Mouse (Mus musculus) frontal cortex, adult (tissue): ENCODE measurements around the gene Rbfox3.
A peak's percentile ranks its signal among the peaks of the same experiment; 100 is the strongest.
"Not testable (repeated sequence)": the region's sequence is repeated elsewhere in the genome, so short reads cannot be mapped to it uniquely, and the experiment has no call there.

Source experiments
- ATAC-seq: cut with Nextera tagmentation; 2 replicates; pipeline ENCODE4 v1.9.2; 2017; ENCODE audit warnings: mild to moderate bottlenecking, moderate library complexity, mixed read lengths; ENCODE audit not compliant: low TSS enrichment

The Rbfox3 gene

DNA sequence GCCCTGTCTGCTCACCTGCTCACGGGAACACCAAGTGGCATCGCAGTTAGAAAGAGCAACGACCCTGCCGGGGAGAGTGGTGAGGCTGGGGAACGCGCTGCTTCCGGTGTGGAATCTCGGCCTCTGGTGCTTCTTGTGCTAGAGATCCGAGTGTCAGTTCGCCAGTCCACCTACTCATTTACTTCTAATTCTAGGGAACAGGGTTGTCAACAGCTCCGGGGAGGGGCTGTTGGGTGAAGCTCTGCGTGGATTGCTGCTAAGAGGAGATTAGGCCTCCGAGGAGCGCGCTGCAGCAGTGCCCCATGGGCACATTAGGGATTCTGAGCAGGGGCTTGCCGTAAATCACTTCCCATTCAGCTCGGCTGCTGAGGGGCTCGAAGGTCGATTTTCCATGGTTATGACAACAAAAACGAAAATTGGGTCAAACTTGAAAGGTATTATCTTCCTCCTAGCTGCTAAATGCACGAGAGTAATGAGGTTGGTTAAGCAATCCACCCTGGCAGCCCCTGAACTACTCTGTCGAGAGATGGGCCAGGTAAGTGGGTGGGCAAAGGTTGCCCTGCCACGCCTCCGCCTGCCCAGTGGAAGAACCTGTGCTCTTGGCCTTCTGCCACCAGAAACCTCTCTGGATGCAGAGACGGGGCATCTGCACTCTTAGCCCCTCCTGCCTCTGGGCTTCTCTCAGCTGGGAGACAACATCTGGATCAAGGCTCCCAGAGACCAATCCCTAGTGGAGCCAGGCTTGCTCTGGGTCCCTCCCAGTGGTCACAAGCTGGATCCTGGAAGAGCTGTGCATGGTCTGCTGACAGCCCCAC lies 85.9 kb downstream of the Rbfox3 start:
- ATAC-seq: peak; percentile 48

DNA sequence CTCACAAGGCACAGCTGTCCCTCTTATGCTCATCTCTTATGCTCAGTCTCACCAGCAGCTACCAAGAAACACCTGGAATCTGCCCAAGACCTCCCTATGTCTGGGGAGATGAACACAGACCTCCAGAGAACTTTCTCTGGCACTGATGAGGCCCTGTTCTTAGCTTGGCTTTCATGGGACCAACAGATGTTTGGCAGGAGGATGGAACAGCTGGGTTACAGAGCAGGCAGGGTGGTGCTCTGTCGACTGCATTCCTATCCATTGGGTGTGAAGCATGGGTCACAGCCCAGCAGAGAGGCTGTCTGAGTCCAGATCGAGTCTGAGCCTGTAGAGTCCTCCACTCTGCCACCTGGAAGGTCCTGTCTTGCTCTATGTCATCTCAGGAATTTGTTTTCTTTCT lies 90.0 kb downstream of the Rbfox3 start:
- no peak for ATAC-seq

DNA sequence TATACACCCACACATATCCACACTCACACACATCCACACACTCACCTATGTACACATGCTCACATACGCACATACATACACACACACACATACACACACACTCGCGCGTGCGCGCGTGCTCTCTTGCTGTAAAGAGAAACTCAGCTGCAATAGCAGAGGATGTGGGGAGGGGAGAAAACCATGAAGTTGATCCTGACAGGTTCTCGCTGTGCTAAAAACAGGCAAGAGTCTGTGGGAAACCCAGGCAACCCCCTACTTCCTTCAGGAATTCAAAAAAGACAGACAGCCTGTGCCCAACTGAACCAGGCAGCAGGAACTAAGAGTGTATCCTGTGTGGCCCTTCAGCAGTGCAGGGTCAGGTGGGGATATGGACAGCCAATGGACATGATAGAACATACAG lies 92.9 kb downstream of the Rbfox3 start:
- no peak for ATAC-seq

DNA sequence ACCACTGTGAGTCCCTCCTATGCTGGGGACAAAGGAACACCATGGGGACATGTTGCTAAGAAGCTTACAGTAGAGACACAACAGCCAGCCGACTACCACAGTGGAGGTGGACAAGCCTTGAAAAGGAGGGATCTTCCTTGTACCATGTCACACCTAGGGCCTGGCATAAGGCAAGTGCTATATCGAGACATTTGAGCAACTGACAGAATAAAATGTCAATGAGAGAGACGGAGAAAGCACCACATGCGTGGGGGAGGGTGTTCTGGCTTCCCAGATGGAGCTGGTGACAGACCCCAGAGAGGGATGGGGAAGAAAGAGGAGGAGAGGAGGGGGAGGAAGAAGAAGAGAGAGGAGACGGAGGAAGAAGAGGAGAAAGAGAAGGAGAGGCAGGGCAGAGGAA lies 96.3 kb downstream of the Rbfox3 start:
- peak; percentile 31; the same call in 1 of the 2 replicates for ATAC-seq

DNA sequence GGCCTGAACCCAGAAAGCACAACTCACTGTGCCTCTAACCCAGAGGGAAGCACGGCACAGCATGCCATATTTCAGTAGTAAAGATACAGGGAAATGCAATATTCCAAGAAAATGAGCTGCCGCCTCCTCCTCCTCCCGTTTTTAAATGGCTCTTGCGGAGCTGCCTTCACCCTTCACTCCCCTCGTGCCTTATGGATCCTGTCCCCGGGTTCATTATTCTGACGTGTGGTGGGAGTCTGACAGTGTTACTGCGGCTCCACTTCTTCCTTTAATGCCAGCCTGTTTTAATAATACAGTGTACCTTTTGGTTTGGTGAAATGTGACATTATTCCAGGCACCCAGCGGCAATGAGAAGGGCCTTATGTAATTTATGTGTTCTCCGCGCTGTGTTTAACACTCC lies 97.5 kb downstream of the Rbfox3 start:
- peak; percentile 38 for ATAC-seq

DNA sequence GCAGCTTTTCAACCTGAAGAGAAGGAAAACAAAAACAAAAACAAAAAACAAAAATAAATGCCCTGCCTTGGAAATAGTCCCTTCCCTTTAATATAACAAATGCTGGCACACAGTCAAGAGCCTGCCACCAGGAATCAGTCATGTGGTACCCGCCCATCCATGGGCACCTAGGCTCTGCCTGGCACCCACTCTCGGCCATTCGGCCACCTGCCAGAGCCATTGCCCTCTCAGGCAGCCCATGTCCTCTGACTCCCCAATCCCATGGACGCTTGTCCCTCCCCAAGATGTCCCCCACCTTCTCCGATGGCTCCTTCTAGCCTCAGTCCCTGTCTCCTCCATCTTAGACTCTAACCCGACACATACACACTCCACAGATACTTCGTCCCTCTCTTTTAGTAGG lies 100.0 kb downstream of the Rbfox3 start:
- no peak for ATAC-seq

DNA sequence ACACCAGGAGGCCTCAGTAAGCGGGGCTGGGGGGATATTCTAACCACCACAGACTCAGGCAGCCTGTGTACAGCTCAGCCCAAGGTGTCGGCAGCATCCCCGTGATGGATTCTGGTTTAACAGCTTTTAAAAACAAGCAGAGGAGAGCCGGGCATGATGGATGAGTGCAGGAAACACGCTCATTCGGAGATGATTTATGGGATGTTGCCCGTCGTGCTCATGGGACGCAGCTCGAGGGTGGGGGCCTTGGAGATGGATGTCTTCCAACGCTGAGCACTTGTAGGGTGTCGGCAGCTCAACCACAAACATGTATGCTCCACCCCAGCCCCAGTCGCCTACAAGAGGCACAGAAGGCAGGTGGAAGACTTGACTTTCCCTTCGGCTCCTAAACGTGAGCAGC lies 103.9 kb downstream of the Rbfox3 start:
- no peak for ATAC-seq

DNA sequence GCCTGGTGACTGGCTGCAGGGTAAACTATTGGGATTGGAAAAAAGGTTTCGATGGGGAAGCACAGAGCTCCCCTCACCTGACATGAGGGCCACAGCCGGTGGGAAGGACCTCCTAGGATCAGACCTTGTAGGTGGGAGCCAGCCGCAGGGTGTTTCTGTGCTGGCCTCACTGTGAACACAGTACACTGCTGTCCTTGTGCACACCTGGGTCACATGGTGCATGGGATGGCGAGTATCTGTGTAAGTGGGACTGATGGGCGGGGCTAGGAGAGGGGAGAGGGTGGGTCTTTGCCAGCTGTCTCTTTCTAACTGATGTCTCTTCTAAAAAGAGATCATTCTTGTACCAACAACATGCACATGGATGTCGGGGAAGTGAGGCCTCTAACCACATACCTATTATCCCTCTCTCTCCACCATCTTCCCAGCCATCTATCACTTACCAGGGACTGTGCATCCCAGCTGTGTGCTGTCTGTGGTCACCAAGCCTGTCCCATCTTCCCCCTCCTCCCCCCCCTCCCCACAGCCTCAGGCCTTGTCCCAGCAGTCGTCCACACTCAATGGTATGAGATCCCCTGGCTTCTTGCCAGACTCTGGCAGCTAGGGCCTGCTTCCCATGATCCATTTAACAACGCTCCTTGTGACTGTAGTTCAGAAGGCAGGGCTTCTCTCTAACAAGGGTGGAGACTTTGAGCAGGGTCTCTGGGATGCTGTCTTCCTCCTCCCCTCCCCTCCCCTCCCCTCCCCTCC lies 116.4 kb downstream of the Rbfox3 start:
- no peak for ATAC-seq

DNA sequence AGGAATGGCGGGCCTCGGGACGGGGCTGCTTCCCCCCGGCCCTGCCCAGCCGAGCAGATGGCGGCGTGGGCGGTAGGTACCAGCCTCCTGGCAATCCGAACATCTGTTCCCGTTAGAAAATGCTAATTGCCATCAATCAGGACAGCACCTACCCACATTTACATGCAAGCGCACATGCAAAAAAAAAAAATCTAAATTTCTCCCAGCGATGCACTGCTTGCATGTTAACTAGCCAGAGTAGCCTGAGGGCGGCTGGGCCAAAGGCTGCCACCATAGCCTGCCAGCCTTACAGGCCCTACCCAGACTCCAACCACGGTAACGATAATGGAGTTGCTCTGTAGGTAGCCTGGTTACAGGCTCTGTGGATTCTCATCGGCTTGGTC lies 117.8 kb downstream of the Rbfox3 start:
- ATAC-seq: peak; percentile 25; the same call in 1 of the 2 replicates

DNA sequence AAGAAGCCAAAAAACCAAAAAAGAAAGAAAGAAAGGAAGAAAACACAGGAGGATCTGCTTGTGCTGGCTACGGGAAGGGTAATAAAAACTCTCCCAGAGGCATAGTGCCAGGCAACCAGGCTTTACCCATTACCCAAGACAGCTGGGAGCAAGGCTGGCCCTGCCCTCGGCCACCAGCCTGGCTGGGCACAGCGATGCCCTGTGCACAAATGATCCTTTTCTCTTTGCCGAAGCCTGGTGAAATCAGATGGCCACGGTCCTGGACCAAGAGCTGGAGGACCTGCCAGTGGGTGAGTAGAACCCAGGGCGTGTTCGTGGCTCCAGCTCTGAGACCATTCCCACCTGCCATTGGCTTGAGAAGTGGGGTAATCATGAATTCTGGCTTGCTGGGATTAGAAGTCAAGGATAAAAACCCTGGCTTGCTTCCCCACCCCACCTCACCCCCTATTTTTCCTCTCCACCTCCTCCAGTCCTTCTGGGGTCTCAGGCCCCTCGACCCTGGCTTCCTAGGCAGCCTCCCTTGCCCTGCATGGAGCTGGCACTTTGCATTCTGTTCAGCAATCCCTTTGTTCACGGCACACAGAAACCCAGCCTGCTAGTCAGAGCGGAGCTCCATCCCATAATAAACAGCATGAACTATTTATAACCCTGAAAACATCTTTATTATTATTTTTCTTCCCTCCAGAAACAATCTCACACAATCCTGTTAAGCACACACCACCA lies 118.3 kb downstream of the Rbfox3 start:
- peak; percentile 6; the same call in 1 of the 2 replicates for ATAC-seq

DNA sequence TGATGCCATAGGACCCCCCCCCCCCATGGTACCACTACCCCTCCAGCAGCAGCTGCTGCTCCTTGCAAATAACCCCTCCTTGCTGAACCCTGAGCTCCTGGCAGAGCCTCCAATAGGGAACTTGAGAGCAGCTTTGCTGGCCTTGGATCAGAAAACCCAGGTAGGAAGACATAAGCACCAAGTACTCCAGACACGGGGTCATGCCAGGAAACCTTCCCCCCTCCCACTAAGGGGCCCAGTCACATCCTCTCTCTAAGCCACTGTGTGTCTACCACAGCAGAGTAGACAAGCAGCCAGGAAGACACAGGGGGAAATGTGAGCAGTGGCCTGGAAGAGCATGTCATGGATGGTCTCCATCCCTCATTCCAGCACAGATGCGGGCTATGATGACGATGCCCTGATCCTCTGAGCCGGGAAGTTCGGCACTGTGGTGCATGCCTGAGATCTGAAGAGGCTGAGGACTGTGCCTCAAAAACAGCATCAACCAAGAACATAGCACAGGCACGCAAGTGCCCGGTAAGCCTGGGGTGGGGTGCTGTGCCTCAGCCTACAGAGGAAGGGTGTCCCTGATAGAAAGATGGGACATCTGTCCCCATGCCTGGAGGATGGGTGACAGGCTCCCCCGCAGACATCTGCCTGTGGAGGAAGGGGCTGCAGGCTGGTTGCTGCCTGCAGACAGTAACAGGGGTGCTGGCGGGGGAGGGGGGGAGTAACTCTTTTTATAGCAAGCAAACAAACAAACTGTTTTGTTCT lies 119.1 kb downstream of the Rbfox3 start:
- peak; percentile 51 for ATAC-seq

DNA sequence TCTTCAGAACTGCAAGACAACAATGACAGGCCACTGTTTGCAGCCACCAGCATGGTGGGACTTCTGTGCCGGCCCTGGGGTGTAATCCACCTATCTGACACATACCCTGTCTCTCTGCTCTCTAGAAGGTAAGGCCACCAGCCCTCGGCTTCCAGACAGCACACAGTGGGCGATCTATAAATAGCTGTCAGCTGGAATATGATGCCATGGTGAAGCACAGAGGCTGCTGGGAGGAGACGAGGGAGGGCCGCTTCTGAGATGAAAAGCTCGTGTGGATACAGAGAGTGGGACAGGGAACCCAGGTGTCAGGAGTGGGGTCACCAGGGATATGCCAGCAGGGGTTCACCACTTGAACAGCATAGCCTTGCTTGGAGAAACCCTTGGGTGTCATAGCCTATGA lies 120.0 kb downstream of the Rbfox3 start:
- ATAC-seq: peak; percentile 46

DNA sequence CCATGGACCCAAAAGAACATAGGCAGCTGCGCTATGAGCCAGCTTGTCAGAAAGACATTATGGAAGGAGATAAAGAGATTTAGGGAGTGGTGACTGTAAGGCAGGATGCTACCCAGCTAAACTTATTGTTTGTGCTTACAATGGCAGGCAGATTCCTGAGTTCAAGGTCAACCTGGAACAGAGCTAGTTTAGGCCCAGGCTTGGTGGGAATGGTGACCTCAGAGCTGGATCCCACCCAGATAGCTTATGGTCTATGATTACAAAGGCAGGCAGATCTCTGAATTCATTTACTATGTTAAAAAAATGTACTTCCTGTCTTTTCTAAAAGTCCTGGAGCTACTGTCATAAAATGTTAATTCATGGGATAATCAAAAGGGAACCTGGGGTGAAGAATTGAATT lies 123.3 kb downstream of the Rbfox3 start:
- ATAC-seq: no peak

DNA sequence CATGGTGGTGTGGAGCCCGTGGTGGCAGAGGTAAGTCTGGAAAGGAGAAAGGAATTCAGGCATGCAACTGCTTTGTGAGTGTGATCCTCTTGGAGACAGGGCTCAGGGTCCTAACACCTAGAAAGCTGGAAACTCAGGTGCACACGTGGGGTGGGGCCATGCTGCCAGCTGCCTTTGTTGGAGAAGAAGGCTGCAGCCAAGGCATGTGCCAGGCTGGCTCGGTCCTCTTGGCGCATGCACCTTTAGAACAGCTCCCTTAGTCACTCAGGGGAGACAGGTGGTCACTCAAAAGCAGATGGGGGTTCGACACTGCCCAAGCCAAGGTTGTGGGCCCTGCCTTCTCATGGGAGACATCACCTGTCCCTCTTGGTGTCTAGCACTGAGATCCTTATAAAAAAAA lies 128.7 kb downstream of the Rbfox3 start:
- ATAC-seq: no peak

DNA sequence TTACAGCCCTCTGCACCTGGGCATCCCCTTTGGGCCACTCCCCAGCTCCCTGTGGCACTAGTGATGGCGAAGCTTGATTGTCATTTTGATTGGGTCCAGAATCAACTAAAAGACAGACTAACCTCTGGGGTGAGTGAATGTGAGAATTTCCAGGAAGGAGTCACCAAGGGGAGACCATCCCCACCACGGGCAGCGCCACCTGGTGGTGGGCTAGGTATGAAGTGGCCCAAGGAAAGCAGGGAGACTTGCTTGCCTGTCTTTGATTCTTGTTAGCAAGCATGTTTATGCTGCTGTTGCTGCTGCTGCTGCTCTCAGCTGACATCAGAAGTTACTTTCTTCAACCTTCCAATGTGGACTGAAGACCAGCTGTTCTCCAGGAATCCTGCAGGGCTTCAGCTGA lies 135.6 kb downstream of the Rbfox3 start:
- no peak for ATAC-seq

DNA sequence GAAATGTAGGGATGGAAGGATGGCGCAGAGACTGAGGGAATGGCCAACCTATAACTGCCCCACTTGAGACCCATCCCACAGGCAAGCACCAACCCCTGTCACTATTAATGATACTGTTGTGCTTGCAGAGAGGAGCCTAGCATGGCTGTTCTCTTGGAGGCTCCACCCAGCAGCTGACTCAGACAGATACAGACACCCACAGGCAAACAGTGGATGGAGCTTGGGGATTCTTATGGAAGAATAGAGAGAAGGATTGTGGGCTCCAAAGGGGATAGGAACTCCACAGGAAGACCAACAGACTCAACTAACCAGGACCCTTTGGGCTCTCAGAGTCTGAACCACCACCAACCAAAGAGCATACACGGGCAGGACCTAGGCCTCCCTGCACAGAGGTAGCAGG lies 136.6 kb downstream of the Rbfox3 start:
- not testable (repeated sequence) for ATAC-seq

DNA sequence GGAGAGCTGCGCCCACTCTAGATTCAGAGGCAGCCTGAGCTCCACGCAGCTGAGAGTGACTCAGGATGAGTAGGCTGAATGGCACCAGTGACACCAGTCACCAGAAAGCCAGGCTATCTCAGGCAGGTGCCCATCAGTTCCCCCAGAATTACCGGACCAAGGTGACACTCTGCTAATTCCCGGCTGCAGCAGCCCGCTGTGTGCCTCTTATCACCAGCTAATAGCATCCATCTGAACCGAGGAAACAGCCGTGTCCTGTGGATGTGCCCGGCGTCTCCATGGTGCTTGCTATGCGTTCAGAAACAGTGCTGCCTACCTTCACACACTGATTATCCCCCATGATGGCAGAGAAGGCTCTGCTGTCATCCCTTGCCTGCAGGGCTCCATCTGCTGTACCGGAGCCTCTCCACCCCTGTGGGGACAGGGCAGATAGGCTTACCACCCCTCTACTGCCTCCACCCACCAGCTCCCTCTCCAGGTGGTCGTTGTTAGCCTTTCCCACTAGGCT lies 138.3 kb downstream of the Rbfox3 start:
- ATAC-seq: peak; percentile 58

DNA sequence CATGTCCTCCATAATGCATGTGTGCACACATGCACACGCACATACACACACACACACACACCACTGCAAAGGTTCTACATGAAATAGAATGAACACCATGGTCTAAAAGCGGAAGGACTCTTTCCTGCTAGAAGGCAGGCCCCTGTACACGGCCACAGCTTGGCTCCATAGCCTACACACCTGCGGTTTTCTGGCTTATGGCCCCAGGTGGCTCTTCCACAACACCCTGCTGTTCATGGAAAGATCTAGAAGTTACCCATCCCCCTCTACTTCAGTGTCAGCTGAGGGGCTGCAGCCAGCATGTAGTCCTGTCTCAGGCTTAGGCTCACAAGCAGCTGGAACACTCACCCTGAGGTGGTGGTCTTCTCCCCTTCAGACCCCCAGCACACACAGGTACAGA lies 140.0 kb downstream of the Rbfox3 start:
- ATAC-seq: no peak

DNA sequence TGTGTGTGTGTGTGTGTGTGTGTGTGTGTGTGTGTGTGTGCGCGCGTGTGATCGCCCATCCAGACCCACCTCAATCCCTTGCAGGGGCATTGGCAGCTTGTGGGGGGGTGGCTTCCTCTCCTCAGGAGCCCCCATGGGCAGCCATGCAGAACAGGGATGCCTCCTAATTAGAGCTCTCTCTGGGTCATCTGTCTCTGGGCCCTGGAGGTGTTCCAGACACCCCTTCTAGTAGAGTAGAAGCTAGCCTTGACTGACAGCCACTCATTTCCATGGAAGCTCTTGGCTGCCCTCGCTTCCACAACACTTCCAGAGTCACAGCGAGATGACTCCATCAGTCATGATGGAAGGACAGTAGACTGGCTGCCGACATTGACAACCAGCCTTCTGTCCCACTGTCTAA lies 140.6 kb downstream of the Rbfox3 start:
- ATAC-seq: no peak

DNA sequence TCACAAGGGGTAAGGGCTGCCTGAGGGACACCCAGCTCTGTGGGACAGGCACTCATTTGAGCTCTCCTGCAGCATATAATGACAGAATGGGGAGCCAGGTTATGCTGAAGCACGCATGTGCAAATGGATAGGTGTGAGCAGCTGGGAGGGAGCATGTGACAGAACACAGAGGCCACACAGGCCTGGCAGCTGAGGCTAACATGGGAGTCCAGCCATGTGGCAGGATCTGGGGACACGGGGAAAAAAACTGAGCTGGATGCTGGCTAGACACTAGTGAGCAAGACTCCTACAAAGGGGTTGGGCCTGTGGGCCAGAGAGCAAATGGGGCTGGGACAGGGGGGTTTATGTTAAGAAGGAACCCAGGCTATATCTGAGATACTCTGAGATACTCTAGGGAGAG lies 141.9 kb downstream of the Rbfox3 start:
- ATAC-seq: no peak

DNA sequence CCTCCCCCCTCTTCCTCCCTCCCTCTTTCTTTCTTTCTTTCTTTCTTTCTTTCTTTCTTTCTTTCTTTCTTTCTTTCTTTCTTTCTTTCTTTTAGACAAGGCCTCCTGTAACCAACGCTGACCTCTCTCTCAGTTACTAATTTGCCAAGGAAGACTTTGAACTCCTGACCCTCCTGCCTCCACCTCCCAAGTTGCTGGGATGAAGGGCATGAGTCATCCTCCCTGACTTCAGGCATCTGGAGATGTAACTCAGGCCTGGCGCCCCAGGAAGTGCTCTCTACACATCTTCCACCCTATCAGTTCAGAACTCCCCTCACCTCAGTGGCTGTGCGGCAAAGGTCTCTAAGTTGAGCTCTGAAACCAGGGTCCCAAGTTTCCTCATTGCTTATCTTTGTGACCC lies 143.0 kb downstream of the Rbfox3 start:
- no peak for ATAC-seq

DNA sequence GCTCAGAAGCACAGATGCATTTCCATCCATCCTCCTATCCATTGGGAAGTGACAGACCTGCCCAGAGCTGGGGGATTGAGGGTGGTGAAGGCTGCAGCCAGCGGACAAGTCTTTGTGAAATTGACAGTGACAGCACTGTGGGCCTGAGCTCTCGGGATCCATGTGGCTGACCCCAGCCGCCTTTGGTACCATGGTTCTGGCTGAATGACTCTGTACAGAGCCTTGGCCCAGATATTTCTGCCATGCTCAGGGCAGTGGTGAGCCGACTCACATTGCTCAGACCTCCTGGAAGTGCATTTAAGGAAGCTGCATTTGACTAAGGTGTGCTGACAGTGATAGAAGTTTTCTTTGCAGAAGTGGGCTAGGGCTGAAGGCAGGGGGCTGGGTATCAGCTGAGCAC lies 144.0 kb downstream of the Rbfox3 start:
- no peak for ATAC-seq
